Mouse (Mus musculus) heart, postnatal 0 days (tissue): ENCODE data around the gene Pim3.

ENCODE experiments used
- CTCF ChIP-seq: IDR thresholded peaks from 2 replicates; pipeline ENCODE4 v1.5.1; 2016; ENCODE audit warnings: antibody characterized with exemption, control low read depth, low read depth
- EP300 ChIP-seq: IDR thresholded peaks from 2 replicates; pipeline ENCODE4 v1.6.1; 2016; ENCODE audit warnings: antibody characterized with exemption, low read depth

GRCm38 (mm10) chr15:88815196-88815700 is 46.7 kb upstream of the Pim3 start:
- TF ChIP-seq CTCF (no peak), EP300 (no peak)
